Mouse (Mus musculus): Measurements from ENCODE around the gene Bard1.

DNA sequence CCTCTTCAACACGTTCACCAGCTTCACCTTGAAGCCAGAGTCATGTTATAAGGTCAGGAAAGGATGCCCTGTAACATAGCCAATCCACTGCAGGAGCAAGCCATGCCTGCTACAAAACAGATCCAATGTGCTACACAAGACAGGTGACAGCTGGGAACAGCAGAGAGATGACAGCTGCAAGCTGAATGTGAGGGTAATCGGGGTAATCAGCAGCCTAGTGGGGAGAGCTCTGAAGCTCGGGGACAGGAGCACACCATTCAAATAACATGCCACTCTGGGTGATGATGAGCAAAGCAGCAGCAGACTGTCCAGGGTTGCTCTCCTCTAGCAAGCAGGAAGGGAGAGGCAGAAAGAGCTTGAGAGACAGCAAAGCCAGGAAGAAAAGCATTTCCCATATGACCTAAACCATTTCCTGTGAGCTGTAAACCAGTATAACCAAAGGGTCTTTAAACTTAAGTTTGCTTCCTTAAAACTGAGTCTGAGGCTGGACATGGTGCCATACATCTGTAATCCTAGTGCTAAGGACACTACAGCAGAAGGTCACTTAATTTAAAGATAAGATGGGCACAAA lies 2.9 kb downstream of the Bard1 start:
- TF ChIP-seq GATA1 (IDR thresholded peaks at IDR 0.05; ENCODE audit: low read length) (peak; percentile 26; the same call in 1 of the 2 replicates), TAL1 (IDR thresholded peaks at IDR 0.05; ENCODE audit: low read length) (no peak)

Measured in erythroblast, embryonic 14.5 days (primary cell).